Mouse (Mus musculus): Measurements from ENCODE around the gene Gm49380. TPM values are rescaled to one million over a fixed set of nuclear protein-coding genes. Genes with fewer than 3 reads are reported as not detected.

Gene Gm49380
- total RNA-seq, 2 experiments from 2014 or later, result not detected

GRCm38 (mm10) chr9:44066785-44067225 lies 46.5 kb downstream of the Gm49380 start, which contains the start of gene Usp2:
Gene Usp2 (plus strand): TSS chr9:44067021.
- peak; percentile 98 to 100 for DNase-seq (ENCODE audit: extremely low spot score in 1 of 2, low spot score in 2 of 2)
- intact Hi-C loops (cut with DNase I), result no loop called here

DNA sequence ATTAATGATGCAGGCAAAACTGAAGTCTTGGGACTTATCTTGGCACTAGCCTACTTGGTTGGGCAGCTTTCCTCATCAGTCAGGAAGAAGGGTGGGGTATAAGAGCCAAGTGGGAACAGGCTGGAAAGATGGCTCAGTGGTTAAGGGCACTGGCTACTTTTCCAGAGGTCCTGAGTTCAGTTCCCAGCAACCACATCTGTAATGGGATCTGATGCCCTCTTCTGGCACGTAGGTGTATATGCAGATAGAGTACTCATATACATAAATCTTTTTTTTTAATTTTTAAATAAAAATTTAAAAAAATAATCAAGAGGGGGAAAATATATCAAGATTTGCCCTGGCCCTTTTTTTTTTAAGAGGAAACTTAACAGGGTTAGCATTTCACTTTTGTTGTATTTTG lies 48.1 kb downstream of the Gm49380 start:
- intact Hi-C loops (cut with DNase I), result no loop called here
- no peak for DNase-seq (ENCODE audit: extremely low spot score in 1 of 2, low spot score in 2 of 2)

- intact Hi-C loops (cut with DNase I), result no loop called here
Measured at GRCm38 (mm10) chr9:44058606-44059005, 54.7 kb downstream of the Gm49380 start.

GRCm38 (mm10) chr9:44053936-44054335 lies 59.4 kb downstream of the Gm49380 start:
- intact Hi-C loops (cut with DNase I), result no loop called here
- no peak for DNase-seq (ENCODE audit: extremely low spot score in 1 of 2, low spot score in 2 of 2)

More at GRCm38 (mm10) chr9:44058606-44059005, 54.7 kb downstream of the Gm49380 start:
- DNase-seq (ENCODE audit: extremely low spot score in 1 of 2, low spot score in 2 of 2), result no peak

- DNase-seq (ENCODE audit: extremely low spot score in 1 of 2, low spot score in 2 of 2), result no peak
- intact Hi-C loops (cut with DNase I), result no loop called here
Measured at GRCm38 (mm10) chr9:44052855-44053254, 60.4 kb downstream of the Gm49380 start.

GRCm38 (mm10) chr9:44049381-44050165 lies 63.7 kb downstream of the Gm49380 start:
- DNase-seq (ENCODE audit: extremely low spot score in 1 of 2, low spot score in 2 of 2), result no peak
- intact Hi-C loops (cut with DNase I), result no loop called here

DNA sequence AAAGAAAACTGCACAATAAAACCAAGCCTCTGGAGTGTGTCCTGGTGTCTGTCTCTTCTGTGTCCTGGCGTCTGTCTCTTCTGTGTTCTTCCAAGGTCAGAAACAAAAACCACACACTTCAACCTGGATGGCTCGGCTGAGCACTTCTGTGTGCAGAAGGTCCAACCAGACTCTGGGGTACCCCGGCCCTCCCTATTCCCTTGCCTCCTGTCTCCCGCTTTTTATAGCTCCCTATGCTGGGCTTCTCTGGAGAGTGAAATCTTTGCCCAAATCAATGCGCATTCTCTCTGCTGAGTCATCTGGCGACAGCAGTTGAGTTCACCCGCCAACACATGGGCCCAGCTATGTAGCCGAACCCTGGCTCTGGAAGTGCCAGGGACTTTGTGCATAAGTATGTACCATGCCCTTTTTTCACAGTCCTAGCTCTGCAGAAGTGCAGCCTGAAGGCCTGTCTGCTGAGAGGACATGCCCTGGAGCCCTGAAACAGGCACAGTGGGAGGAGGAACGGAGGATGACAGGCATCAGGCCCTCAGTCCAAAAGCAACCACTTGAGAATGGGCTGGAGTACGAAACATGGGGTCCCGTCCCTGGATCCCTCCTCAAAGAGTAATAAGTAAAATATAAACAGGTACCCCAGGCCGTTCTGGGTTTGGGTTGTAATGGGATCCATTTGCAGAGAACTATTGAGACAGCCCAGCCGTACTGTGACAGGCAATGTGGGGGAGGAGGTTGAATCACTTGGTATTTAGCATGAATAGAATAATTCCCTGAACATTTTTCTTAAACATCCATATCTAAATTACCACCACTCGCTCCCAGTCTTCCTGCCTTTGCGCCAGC lies 64.5 kb downstream of the Gm49380 start:
- no peak for DNase-seq (ENCODE audit: extremely low spot score in 1 of 2, low spot score in 2 of 2)

GRCm38 (mm10) chr9:44047571-44048490 lies 65.5 kb downstream of the Gm49380 start:
- no peak for DNase-seq (ENCODE audit: extremely low spot score in 1 of 2, low spot score in 2 of 2)
- intact Hi-C loops (cut with DNase I), result no loop called here

More for the DNA sequence above, 64.5 kb downstream of the Gm49380 start:
- intact Hi-C loops (cut with DNase I), result no loop called here

DNA sequence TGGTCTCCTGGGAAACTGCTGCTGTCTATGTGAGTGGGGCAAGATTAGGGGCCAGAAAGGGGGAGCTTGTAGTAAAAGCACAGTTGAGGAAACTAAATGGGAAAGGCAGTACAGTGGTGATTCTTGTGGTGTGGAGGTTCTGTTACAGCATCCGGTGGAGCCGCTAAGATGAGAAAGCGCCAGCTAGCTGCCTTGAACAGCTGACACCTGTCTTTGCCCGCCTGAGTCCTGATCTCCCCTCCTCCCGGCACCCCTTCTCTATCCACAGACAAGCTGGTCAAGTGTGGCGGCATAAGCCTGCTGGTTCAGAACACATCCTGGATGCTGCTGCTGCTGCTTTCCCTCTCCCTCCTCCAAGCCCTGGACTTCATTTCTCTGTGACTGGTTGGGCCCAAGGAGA lies 66.2 kb downstream of the Gm49380 start:
- intact Hi-C loops (cut with DNase I), result no loop called here
- DNase-seq (ENCODE audit: extremely low spot score in 1 of 2, low spot score in 2 of 2), result no peak

DNA sequence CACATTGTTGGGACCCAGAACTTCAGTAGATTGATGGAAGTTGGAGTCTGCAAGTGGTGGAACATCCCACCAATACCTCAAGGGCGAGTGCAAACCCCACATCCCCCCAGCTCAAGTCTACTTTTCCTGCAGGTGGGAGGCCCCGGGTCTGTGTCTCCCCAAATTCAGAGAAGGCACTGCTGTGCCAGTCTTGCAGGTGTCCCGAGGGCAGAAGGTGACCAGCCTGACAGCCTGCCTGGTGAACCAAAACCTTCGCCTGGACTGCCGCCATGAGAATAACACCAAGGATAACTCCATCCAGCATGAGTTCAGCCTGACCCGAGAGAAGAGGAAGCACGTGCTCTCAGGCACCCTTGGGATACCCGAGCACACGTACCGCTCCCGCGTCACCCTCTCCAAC lies 66.9 kb downstream of the Gm49380 start:
- intact Hi-C loops (cut with DNase I), result no loop called here
- DNase-seq (ENCODE audit: extremely low spot score in 1 of 2, low spot score in 2 of 2), result peak in 1 of 2 experiments; percentile 40

DNA sequence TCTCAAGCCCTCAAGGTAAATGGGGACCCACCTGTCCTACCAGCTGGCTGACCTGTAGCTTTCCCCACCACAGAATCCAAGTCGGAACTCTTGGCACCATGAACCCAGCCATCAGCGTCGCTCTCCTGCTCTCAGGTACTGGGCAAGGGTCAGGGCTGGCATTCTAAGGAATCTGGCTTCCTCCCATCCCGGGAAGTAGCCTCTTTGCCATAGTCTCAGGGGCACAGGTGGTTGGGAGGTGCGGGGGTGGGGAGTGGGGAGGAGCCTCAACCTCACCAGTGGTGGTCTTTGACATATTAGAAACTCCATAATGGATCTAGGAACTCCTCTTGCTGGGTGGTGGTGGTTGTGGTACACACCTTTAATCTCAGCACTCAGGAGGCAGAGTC lies 67.4 kb downstream of the Gm49380 start:
- intact Hi-C loops (cut with DNase I), result no loop called here
- DNase-seq (ENCODE audit: extremely low spot score in 1 of 2, low spot score in 2 of 2), result no peak

DNA sequence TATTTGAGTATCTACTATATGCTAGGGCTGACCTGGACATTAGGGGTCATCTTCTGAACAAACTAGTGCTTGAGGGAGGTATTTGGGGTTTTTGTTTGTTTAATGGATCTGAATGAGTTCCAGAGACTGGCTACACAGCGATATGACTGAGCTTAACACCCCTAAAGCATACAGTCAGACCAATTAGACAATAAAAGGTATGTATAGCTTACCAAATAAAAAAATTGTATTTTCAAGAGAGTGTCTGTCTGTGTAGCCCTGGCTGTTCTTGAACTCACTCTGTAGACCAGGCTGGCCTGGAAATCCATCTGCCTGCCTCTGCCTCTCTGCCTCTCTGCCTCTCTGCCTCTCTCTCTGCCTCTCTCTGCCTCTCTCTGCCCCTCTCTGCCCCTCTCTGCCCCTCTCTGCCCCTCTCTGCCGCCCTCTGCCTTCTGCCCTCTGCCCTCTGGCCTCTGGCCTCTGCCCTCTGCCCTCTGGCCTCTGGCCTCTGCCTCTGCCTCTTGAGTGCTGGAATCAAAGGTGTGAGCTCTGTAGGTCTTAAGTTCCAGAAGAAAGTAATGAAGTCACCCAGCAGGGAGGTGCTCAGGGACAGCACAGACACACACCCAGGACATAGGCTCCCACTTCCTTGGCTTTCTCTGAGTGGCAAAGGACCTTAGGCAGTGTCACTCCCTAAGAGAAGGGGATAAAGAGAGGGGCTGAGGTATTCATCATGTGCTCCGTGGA lies 68.0 kb downstream of the Gm49380 start:
- intact Hi-C loops (cut with DNase I), result no loop called here
- DNase-seq (ENCODE audit: extremely low spot score in 1 of 2, low spot score in 2 of 2), result no peak

DNA sequence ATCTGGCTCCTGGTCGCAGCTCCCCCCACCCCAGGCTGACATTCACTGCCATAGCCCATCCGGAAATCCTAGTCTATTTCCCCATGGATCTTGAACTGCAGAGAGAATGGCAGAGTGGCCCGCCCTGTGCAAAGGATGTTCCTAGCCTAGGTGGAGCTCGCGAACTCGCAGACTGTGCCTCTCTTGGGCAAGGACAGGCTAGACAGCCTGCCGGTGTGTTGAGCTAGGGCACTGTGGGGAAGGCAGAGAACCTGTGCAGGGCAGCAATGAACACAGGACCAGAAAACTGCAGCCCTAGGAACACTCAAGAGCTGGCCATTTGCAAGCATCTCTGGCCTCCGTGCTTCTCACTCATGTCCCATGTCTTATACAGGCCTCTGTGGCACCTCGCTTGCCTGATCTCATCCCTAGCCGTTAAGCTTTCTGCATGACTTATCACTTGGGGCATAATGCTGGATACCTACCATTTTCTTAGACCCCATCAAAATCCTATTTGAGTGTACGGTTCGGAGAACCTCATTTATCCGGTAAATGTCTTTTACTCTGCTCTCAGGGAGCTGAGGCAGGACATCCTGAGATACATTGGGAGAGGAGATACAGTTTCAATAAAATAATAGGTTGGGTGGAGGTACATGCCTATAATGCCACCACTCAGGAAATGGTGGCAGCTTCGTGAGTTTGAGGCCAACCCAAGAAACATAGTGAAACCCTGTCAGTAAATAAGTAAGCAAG lies 68.7 kb downstream of the Gm49380 start:
- intact Hi-C loops (cut with DNase I), result loop anchor here (5.0 kb wide), 2 partner anchors 42 to 57 kb away; no protein-coding TSS in a partner anchor
- peak in 1 of 2 experiments; percentile 38 for DNase-seq (ENCODE audit: extremely low spot score in 1 of 2, low spot score in 2 of 2)

- intact Hi-C loops (cut with DNase I), result loop anchor here (5.0 kb wide), 2 partner anchors 42 to 57 kb away; no protein-coding TSS in a partner anchor
Measured at GRCm38 (mm10) chr9:44043708-44044425, 69.4 kb downstream of the Gm49380 start.

DNA sequence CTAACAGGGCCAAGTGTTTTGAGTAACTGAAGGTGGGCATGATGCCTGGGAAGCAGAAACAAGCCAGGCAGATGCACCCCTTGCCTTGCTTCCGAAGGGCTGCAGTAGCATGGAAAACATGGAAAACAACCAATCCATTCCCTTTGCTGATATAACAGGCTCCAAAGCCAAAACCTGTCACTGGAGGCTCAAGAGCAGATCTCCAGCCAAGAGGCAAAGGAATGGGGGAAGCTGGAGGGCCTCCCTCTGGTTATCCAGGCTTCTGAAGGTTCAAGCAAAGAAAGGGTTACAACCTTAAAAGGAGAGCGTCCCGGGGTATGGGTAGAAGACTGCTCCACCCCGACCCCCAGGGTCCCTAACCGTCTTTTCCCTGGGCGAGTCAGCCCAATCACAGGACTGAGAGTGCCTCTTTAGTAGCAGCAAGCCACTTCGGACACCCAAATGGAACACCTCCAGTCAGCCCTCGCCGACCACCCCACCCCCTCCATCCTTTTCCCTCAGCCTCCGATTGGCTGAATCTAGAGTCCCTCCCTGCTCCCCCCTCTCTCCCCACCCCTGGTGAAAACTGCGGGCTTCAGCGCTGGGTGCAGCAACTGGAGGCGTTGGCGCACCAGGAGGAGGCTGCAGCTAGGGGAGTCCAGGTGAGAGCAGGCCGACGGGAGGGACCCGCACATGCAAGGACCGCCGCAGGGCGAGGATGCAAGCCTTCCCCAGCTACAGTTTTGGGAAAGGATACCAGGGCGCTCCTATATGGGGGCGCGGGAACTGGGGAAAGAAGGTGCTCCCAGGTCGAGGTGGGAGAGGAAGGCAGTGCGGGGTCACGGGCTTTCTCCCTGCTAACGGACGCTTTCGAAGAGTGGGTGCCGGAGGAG lies 70.2 kb downstream of the Gm49380 start, which contains the start of gene Thy1:
Gene Thy1, plus strand, starts transcription at position 549 of the 872 bp plus-strand sequence.
- intact Hi-C loops (cut with DNase I), result loop anchor here (5.0 kb wide), 2 partner anchors 41 to 56 kb away; no protein-coding TSS in a partner anchor
- DNase-seq (ENCODE audit: extremely low spot score in 1 of 2, low spot score in 2 of 2), result peak; percentile 60 to 79

More at GRCm38 (mm10) chr9:44043708-44044425, 69.4 kb downstream of the Gm49380 start:
- DNase-seq (ENCODE audit: extremely low spot score in 1 of 2, low spot score in 2 of 2), result peak in 1 of 2 experiments; percentile 67

GRCm38 (mm10) chr9:44042396-44042680 lies 71.0 kb downstream of the Gm49380 start:
- intact Hi-C loops (cut with DNase I), result loop anchor here (5.0 kb wide), 2 partner anchors 40 to 55 kb away; no protein-coding TSS in a partner anchor
- DNase-seq (ENCODE audit: extremely low spot score in 1 of 2, low spot score in 2 of 2), result no peak
